Mouse (Mus musculus): Measurements from ENCODE around the gene Dennd6a. TPM values are rescaled to one million over a fixed set of nuclear protein-coding genes. Genes with fewer than 3 reads are reported as not detected.
"Not testable (repeated sequence)": the region's sequence is repeated elsewhere in the genome, so short reads cannot be mapped to it uniquely, and the experiment has no call there.

Dennd6a gene
- total RNA-seq, 2 experiments from 2014 or later: 26.1 to 26.2 TPM

- DNase-seq: peak; percentile 74 to 78
- intact Hi-C loops (cut with DNase I): loop anchor here (2.0 to 5.0 kb wide), 3 partner anchors 30 to 146 kb away; partner anchors contain the start of genes Pde12 and Slmap
Observed at GRCm38 (mm10) chr14:26638708-26639084, 65.0 kb downstream of the Dennd6a start.

GRCm38 (mm10) chr14:26639251-26639650 lies 65.6 kb downstream of the Dennd6a start:
- peak; percentile 13 to 23 for DNase-seq
- intact Hi-C loops (cut with DNase I): loop anchor here (2.0 to 5.0 kb wide), 3 partner anchors 30 to 147 kb away; partner anchors contain the start of genes Pde12 and Slmap

GRCm38 (mm10) chr14:26639961-26640360 lies 66.3 kb downstream of the Dennd6a start:
- intact Hi-C loops (cut with DNase I): loop anchor here (2.0 to 5.0 kb wide), 3 partner anchors 29 to 148 kb away; partner anchors contain the start of genes Pde12 and Slmap

GRCm38 (mm10) chr14:26643006-26643624 lies 69.5 kb downstream of the Dennd6a start:
- DNase-seq: no peak
- intact Hi-C loops (cut with DNase I): no loop called here

More at GRCm38 (mm10) chr14:26639961-26640360, 66.3 kb downstream of the Dennd6a start:
- DNase-seq: no peak

GRCm38 (mm10) chr14:26645989-26646650 lies 72.5 kb downstream of the Dennd6a start:
- intact Hi-C loops (cut with DNase I): no loop called here
- no peak for DNase-seq

- intact Hi-C loops (cut with DNase I): no loop called here
Observed at GRCm38 (mm10) chr14:26647811-26648210, 74.2 kb downstream of the Dennd6a start.

GRCm38 (mm10) chr14:26651901-26652300 lies 78.2 kb downstream of the Dennd6a start:
- no peak for DNase-seq
- intact Hi-C loops (cut with DNase I): no loop called here

More at GRCm38 (mm10) chr14:26647811-26648210, 74.2 kb downstream of the Dennd6a start:
- no peak for DNase-seq

GRCm38 (mm10) chr14:26658178-26658577 lies 84.5 kb downstream of the Dennd6a start:
- intact Hi-C loops (cut with DNase I): no loop called here
- DNase-seq: no peak

GRCm38 (mm10) chr14:26660233-26660632 lies 86.6 kb downstream of the Dennd6a start:
- intact Hi-C loops (cut with DNase I): no loop called here
- no peak for DNase-seq

- intact Hi-C loops (cut with DNase I): no loop called here
- DNase-seq: no peak
Observed at GRCm38 (mm10) chr14:26662016-26662415, 88.4 kb downstream of the Dennd6a start.

GRCm38 (mm10) chr14:26662488-26662887 lies 88.8 kb downstream of the Dennd6a start:
- DNase-seq: no peak
- intact Hi-C loops (cut with DNase I): no loop called here

- intact Hi-C loops (cut with DNase I): no loop called here
- no peak for DNase-seq
Observed at GRCm38 (mm10) chr14:26663851-26664250, 90.2 kb downstream of the Dennd6a start.

- intact Hi-C loops (cut with DNase I): loop anchor here (2.0 kb wide), 1 partner anchor 29 kb away; the partner anchor contains the start of gene Arf4
- no peak for DNase-seq
Observed at GRCm38 (mm10) chr14:26667991-26668370, 94.3 kb downstream of the Dennd6a start.

GRCm38 (mm10) chr14:26668371-26669291 lies 95.0 kb downstream of the Dennd6a start:
- intact Hi-C loops (cut with DNase I): loop anchor here (2.0 kb wide), 1 partner anchor 30 kb away; the partner anchor contains the start of gene Arf4
- DNase-seq: peak; percentile 25

GRCm38 (mm10) chr14:26669292-26670073 lies 95.8 kb downstream of the Dennd6a start, which contains the start of gene Pde12:
Gene Pde12, minus strand, starts transcription at chr14:26669883.
- DNase-seq: peak; percentile 92
- intact Hi-C loops (cut with DNase I): loop anchor here (2.0 to 10.0 kb wide), 2 partner anchors 31 to 425 kb away; partner anchors contain the start of gene Arf4

GRCm38 (mm10) chr14:26670964-26671363 lies 97.3 kb downstream of the Dennd6a start:
- DNase-seq: no peak
- intact Hi-C loops (cut with DNase I): loop anchor here (10.0 kb wide), 1 partner anchor 424 kb away; no protein-coding TSS in a partner anchor

- intact Hi-C loops (cut with DNase I): loop anchor here (10.0 kb wide), 1 partner anchor 423 kb away; no protein-coding TSS in a partner anchor
- DNase-seq: not testable (repeated sequence)
Observed at GRCm38 (mm10) chr14:26671870-26672615, 98.4 kb downstream of the Dennd6a start.

- intact Hi-C loops (cut with DNase I): loop anchor here (10.0 kb wide), 1 partner anchor 420 kb away; no protein-coding TSS in a partner anchor
- DNase-seq: not testable (repeated sequence)
Observed at GRCm38 (mm10) chr14:26674476-26675169, 101.0 kb downstream of the Dennd6a start.

Data from heart, postnatal 10 days (tissue).